Mouse (Mus musculus) CD8-positive naive resting alpha-beta T cell, adult 2 months (primary cell): ENCODE measurements around the gene Spef1.
A peak's percentile ranks its signal among the peaks of the same experiment; 100 is the strongest.

Experiments used
- DNase-seq, 2 experiments: peaks; one replicate each; pipeline ENCODE4 v3.0.0; 2022; ENCODE audit warnings: low read depth in 2 of 2, low spot score in 2 of 2

Spef1 gene

GRCm38 (mm10) chr2:131174700-131175099, 12.4 kb downstream of the Spef1 start:
- DNase-seq, result peak; percentile 46 to 73

DNA sequence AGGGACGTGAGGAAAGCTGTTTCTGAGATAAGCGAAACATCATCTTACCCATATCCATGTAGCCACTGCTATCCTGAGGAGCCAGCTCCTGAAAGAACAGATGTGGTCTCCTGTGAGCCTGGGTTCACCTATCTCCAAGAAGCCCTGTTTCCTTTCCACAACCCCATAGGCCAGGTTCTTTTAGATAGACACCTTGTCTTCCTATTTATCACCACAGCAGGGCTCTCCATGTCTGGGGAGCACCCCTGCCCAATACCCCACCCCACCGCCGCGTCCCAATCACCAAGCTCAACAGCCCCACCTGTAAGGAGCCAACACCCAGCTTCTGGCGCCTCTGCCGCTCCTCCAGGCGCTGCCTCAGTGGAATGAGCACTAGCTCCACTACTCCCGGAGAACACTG, 14.8 kb downstream of the Spef1 start:
- DNase-seq, result no peak

DNA sequence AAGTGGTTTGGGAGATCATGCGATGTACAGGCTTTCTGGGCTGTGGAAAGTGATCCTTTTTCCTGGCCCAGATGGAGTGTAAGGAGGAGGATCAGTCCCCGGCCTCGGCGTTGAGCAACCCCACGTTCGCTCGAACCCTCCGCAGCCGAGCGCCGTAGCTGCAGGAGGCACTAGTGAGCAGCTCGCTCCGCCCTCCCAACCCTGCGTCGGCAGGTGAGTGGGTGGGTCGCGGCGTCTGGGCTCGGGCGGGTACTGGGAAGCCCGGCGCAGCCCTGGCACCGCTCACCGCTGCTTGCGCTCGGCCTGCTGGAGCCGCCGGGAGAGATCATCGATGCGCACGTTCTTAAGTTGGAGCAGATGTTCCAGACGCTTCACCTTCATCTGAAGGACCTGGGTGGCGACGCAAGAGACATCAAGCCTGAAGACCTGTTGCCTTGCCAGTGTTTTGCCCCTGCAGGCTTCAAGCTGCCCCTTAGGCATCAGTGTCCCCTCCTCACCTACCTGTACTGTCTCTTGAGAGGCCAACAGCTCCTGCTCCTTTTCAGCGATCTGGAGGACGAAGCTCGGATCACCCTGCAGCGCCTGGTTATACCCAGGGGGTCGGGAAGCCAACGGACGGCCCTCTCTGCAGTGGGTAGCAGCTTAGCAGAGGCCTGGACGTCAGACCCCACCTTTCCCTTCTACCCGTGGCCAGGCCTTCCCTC, 15.5 kb downstream of the Spef1 start:
- DNase-seq, result peak in 1 of 2 experiments; percentile 41

- DNase-seq, result no peak
Observed at GRCm38 (mm10) chr2:131170936-131171335, 16.1 kb downstream of the Spef1 start.

GRCm38 (mm10) chr2:131168914-131169313, 18.2 kb downstream of the Spef1 start:
- DNase-seq, result no peak

DNA sequence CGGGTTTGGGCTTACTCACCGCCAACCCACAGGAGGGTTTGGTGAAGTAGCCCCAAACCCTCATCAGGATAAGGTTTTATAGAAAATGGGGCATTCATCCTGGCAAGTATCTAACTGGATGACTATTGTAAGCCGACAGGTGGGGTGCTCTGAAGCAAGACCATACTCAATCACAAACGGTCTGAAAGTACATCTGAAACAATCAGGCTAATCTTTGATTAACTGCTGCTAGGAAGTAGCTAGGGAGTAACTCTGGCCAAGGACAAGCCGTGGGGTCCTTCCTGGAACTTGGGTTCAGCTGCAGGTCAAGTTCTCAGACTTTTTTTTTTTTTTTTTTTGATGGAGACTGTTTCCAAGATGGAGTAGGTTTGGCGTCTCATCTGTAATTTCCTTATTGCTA, 19.1 kb downstream of the Spef1 start:
- DNase-seq, result no peak

GRCm38 (mm10) chr2:131166172-131166571, 20.9 kb downstream of the Spef1 start:
- no peak for DNase-seq

- no peak for DNase-seq
Observed at GRCm38 (mm10) chr2:131163924-131164323, 23.2 kb downstream of the Spef1 start.

DNA sequence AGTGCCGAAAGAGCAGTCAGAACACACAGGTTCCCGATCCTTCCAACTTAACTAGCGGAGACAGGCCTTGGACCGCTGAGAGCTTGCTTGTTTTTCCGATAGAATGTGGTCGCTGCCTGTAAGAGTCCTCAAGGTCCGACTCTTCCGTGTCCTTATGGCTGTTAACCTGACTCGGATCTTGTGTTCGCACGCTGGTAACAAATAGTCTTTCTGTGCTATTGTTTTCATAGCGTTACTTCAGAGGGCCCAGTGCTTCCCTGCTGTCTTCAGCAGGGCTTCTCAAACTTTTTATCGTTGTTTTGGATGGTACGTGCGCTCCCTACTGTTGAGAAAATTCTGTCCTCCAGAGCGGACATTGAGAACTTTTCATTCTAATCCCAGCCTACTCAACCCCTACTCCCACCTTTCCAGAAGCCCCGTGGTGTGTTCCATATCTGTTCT, 26.4 kb downstream of the Spef1 start:
- DNase-seq, result no peak

GRCm38 (mm10) chr2:131159938-131160581, 27.0 kb downstream of the Spef1 start, which contains the start of gene 1700037H04Rik:
TSS of gene 1700037H04Rik (minus strand) at chr2:131160081.
- peak; percentile 87 to 92 for DNase-seq

DNA sequence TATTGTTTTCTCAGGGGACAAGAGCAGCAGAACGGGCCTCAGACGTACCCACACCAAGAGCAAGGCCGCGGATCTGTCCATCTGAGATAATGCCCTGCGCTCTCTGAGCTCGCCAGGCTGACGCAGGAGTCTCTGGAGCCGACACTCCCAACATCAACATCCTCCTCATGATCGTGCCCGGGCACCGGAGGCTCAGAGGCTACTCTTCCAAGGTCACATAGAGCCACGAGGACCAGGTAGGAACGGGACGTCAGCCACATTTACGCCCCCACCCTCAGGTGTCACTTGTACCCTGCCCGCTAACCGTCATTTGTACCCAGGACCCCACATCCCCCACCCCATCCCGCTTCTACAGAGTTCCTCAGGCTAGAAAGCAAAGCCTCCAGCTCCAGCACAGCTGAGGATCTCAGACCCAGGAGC, 27.6 kb downstream of the Spef1 start:
- no peak for DNase-seq

GRCm38 (mm10) chr2:131156987-131157386, 30.1 kb downstream of the Spef1 start:
- no peak for DNase-seq

DNA sequence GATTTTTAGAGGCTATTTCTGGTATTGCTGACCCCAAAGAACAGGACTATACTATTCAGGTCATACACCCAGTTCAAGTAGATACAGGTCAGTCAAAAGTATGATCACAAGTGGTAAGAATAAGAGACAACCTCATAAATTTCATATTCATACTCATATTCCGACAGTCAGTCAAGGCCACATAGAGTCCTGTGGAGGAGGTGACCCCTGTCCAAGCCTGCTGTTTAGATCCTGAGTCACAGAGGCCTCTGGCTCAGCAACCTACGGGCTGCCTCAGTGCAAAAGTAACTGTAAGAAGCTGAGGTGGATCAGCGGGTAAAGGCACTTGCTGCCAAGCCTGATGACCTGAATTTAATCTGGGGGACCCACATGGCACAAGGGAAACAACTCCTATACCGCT, 33.0 kb downstream of the Spef1 start:
- no peak for DNase-seq

- no peak for DNase-seq
Observed at GRCm38 (mm10) chr2:131152166-131152730, 34.8 kb downstream of the Spef1 start.

DNA sequence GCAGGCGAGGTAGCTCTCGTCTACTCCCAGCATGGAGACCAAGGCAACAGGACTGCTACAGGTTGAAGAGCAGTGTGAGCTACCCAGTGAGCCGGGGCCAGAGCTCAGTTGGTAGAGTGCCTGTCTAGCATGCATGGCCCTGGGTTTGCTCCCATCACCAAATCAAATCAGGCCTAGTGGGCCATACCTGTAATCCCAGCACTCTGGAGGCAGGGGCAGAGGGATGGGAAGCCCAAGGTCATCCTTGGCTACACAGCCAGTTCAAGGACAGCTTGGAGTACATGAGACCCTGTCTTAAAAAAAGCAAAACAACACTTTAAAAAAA, 37.9 kb downstream of the Spef1 start:
- DNase-seq, result no peak

GRCm38 (mm10) chr2:131148353-131149253, 38.5 kb downstream of the Spef1 start:
- DNase-seq, result no peak

GRCm38 (mm10) chr2:131147043-131147365, 40.1 kb downstream of the Spef1 start:
- no peak for DNase-seq

DNA sequence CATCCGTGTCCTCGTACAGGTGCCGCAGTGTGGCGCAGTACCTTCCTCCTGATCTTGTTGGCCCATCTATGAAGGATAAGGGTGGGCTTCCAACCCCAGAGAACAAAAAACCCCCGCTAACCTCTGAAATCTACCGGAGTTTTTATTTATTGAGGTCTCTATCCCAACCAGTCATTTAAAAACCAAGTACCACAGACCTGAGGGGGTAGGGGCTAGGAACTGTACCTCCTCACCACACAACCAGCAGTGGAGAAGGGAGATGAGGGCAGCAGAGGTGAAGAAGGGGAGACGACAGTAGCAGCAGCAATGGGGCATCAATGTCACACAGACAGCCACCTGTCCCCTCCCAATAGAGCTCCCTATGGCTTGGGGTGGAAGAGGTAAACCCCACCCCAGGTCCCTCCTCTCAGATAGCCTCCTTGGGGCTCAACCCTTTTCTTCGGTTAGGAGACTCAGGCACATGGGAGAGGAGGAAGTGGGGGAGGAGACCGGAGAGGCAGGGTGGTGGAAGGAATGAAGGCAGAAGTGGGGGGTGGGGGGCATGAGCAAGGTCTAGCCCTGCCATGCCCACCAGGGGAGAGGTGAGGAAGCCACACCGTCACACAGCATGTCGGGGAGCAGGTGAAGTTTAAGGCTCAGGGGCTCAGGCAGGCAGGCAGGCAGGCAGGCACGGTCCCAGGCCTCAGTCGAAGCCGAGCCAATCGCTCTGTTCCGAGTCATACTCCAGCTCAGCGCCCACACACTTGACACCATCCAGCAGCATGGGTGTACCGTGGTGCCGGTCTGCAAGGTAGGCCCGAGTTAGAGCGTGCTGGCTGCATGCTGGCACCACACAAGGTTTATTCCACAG, 40.7 kb downstream of the Spef1 start:
- DNase-seq, result no peak

DNA sequence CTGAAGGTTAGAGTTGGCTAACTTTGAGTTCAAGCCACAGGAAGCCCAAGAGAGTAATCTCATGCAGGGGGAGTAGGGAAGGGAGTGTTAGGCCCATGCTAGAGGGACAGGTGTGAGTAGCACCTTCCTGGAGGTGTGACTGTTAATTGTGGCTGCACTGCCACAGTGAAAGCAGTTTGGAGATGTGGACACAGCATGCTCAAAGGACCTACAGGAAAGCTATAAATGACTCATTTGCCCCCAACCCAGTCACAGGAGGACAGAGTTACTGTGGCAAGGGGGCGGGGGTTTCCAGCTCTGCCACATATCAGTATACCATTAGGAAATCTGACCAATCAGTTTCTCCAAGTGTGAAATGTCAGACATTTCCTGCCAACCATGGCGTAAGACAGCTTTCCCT, 41.5 kb downstream of the Spef1 start:
- no peak for DNase-seq

DNA sequence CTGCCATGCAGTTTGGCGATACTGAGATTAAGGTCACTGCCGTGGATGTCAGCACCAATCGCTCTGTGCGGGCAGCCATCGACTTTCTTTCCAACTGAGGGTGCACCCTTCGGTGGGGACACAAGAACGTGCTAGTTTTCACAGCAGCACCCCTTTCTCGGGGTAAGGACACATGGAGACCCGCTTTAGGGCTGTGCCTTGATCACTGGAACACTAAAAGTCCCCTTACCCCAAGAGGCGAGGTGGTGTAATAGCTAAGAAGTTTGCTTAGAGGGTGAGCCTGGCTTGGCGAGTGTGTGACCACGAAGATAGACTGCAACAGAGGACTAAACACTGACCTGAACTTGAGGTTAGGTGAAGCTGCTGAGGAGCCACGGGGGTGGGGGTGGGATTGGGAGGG, 42.0 kb downstream of the Spef1 start:
- no peak for DNase-seq
